Mouse (Mus musculus): ENCODE results near the gene Pde6b. TPM values are rescaled to one million over a fixed set of nuclear protein-coding genes. Genes with fewer than 3 reads are reported as not detected.

The Pde6b gene
- total and polyA plus RNA-seq, 3 experiments = not detected

- no peak for DNase-seq
Measured at GRCm38 (mm10) chr5:108389744-108390143, 1.6 kb downstream of the Pde6b start.

DNA sequence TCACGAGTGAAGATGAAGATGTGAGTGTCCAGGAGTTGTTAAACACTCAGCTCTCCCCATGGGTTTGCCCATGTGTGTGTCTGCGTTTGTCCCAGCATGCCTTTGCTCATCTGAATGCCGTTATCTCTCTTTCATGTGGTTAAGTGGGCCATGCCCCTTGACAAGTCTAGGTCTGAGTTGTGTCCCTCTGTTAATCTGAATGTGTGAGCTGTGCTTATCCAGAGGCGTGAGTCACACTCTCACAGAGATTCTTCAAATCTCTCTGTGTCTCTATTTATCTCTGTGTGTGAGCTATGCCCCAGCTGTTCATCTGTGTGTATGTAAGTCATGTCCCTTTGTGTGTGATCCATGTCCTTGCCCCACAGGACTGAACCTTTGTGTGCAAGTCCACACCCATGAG is 15.3 kb downstream of the Pde6b start:
- DNase-seq = no peak

DNA sequence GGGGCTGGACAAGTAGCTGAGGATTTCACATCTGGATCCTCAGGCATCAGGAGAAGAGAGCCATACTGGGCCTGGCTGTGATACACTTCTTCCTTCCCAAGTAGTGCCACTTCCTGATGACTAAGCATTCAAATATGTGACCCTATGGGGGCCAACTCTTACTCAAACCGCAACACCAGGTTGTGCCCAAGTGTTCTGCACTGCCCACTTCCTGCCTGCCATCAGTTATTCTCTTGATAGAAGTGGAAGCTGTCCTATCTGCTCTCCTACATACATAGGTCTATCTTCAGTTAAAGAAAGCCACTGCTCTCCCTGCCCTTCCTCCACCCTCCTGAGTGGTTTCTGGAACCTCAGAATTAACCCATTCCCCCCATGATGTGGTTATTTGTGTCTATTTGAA is 17.3 kb downstream of the Pde6b start:
- DNase-seq = no peak

DNA sequence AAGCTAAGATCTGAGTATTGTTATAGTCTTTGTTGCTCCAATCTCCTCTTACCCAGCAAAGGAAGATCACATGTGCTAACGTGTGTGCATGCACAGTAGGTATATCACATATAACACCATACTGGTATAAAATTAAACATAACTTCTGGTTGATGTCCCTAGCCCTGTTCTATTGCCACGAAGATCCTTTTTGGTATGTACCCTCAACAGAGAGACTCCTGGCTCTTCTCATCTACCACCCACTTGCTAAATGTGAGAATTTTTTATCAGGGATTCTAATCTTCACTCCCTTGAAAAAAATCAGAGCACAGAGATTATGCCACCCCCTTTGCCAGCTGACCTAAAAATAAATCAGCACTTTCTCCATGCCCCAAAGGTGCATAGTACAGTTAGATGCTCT is 18.8 kb downstream of the Pde6b start:
- no peak for DNase-seq

DNA sequence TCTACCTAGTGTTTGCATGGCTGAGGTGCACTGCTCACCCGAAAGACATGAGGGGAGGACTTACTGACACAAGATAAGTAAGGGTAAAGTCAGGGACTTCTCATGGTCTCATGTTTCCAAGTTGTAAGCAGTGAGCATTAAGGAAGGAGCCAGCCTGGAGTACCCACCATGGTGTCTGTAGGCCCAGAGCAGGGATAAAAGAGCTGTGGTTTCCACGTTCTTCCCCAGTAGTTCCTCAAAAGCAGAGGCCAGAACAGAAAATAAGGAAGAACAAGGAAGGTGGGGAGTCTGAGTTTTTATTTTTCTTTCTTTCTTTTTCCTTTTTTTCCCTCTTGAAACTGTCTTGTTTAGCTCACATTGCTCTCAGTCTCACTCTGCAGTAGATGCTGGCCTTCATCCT is 26.5 kb downstream of the Pde6b start:
- DNase-seq = no peak

DNA sequence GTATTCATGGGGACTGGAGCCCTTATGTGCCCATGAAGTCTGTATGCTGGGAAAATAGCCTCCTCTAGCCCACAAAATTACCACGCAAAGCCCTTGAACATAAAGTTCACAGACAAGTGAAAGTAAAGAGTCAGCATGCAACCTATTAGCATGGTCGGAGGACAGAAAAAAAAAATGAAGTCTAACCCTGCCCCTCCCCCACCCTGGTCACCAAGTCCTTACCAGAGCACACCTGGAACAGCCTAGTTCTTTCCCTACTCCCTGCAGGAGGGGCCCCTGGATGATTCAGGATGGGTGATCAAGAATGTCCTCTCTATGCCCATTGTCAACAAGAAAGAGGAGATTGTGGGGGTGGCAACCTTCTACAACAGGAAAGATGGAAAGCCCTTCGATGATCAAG is 34.5 kb downstream of the Pde6b start:
- no peak for DNase-seq

- DNase-seq = no peak
Measured at GRCm38 (mm10) chr5:108423427-108423826, 35.2 kb downstream of the Pde6b start.

DNA sequence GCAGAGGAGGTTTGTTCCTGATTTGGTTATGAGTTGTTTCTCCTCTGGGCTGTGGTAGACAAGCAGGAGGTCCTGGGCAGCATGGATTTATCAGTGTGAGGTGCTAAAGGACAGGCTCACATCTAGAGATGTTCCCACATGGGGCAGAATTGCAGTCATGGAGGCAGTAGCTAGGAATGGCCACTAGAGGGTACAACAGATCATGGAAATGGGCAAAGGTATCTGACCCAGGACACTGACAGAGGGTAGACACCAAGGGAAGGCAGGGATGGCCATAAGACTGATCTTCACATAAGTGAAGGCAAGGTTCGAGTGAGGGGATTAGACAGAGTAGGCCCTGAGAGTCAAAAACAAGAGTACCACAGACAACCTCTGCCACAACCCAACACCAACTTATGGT is 39.0 kb downstream of the Pde6b start:
- peak; percentile 54 for DNase-seq

GRCm38 (mm10) chr5:108431196-108431595 is 43.0 kb downstream of the Pde6b start:
- no peak for DNase-seq

DNA sequence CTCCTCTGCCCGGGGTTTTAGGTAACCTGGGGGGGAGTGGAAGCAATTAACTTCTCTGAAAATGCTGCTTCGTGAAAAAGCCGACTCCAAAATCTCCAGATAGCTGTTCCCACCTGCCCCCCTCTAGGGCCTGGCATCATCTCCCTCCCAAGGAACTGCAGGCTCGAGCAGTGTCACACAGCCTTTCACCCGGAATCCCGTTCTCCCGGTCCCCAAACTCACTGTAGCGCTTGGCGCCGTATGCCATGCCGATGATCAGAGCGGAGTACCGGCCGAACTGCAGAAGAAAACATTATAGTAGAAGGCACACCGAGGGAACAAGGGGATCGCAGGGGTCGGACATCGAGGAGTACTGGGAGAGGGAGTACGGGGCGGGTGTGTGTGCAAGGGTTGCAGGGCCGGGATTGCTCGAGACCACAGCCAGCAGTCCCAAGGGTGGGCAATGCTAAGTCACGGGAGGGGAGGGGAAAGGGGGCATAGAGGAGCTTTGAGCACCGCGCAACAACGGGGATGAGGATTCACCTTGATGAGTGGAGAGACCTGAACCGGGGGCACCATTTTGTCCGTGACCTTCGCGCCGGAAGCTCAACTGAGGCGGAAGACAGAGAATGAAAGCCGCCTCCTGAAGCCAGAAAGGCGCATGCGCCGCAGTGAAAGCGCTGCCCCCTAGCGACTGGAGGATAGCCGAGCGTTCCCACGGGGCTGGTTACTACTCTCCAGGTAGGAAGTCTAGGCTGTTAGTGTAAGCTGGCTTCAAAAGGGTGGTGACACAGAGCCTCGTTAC is 45.8 kb downstream of the Pde6b start, which contains the start of gene Atp5k:
TSS of gene Atp5k (minus strand) at position 645 of the 784 bp plus-strand sequence.
- peak; percentile 94 for DNase-seq

- no peak for DNase-seq
Measured at GRCm38 (mm10) chr5:108436101-108436500, 47.9 kb downstream of the Pde6b start.

DNA sequence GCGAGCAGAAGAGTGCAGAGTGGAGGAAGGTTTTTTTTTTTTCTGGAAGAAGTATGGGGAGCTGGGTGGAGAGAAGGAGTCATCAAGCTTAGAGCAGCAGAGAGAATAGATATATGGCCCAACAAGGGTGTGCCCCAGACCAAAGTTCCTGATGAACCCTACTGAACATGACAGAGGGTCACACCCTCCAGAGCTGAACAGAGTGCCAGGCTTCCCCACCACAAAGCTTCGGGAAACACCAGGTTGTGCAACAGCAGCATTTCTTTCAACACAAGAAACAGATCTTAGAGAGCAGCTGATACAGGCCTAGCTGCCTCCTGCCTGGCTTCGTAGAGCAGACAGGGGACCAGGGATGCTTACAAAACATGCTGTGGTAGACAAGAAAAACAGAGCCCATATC is 58.8 kb downstream of the Pde6b start:
- no peak for DNase-seq

DNA sequence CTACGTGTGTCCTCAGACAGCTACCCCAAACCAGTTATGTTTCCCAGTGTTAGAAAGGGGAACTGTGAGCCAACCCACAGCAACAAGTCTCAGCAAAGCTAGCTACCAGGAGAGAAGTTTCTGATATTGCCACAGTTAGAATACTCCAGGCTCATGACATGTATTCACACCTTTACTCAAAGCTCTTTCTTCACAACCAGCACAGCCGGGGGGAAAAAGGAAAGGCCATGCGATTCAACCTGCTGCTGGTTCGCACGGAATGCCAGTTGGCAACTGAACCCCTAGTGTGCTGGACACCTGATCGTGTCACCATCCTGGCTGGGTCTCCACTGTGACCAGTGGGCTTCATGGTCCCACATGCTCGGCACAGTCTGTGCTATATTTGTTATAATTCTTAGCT is 59.7 kb downstream of the Pde6b start:
- no peak for DNase-seq

- DNase-seq = peak; percentile 90
Measured at GRCm38 (mm10) chr5:108448785-108449668, 60.8 kb downstream of the Pde6b start, which contains the start of gene Mfsd7a. Gene Mfsd7a (minus strand): TSS chr5:108448891.

DNA sequence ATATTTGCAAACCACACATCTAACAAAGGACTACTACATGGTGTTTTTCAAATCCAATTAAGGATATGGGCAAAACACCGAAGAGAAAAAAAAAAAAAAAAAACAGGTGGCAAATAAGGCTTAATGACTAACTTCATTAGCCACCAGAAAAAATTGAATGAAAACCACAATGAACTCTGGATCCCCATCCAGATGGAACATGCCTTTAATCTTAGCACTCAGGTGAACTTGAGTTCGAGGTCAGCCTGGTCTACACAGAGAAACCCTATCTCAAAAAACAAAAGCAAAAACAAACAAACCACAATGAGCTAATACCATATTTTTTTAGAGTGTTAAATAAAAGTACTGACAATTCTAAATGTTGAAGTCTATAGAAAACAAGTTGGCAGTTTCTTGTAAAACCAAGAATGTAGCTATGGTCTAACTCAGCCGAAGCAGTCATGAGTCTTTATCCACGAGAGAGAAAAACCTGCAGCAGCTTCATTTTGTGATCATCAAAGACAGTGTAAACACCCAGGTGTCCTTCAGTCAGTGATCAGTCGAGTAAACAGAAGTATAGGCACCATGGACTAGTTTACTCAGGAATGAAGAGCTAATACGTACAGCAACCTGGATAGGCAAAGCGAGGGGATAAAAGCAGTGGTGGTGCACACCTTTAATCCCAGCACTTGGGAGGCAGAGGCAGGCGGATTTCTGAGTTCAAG is 62.8 kb downstream of the Pde6b start:
- no peak for DNase-seq

DNA sequence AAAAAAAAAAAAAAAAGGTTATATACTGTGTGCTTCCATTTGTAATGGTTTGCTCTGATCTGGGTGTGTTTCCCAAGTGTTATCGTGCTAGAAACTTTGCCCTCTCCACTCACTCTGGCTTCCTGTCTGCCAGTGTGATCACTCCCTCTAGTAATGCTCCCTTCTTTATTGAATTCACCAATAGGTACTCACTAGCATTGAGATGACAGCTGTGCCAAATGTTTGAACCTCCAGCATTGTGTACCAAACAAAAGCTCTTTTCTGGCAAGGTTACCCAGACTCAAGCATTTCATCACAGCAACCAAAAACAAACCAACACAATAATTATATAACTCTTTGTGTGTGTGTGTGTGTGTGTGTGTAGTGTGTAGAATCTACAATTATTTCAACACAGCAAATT is 63.4 kb downstream of the Pde6b start:
- DNase-seq = no peak

DNA sequence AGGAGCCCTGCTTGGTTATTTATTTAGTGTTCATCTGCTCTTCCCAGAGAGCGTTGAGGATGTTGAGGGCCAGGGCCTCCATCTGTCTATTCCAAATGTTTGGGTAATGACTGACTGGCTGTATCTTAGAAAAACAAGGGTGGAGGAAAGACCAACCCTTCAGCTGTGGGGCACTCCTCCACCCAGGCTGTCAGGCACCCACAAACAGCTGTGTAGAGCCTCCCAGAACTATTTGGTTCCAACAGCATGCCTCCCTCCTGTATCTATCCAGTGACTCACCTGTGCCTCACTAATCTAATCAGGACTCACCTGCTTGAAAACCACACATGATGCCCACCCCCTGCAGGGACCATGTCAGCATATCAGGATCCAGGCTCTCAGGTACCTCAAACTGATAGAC is 64.2 kb downstream of the Pde6b start:
- DNase-seq = no peak

GRCm38 (mm10) chr5:108454094-108454493 is 65.9 kb downstream of the Pde6b start:
- no peak for DNase-seq

- no peak for DNase-seq
Measured at GRCm38 (mm10) chr5:108458706-108459105, 70.5 kb downstream of the Pde6b start.

- no peak for DNase-seq
Measured at GRCm38 (mm10) chr5:108460461-108460860, 72.3 kb downstream of the Pde6b start.

DNA sequence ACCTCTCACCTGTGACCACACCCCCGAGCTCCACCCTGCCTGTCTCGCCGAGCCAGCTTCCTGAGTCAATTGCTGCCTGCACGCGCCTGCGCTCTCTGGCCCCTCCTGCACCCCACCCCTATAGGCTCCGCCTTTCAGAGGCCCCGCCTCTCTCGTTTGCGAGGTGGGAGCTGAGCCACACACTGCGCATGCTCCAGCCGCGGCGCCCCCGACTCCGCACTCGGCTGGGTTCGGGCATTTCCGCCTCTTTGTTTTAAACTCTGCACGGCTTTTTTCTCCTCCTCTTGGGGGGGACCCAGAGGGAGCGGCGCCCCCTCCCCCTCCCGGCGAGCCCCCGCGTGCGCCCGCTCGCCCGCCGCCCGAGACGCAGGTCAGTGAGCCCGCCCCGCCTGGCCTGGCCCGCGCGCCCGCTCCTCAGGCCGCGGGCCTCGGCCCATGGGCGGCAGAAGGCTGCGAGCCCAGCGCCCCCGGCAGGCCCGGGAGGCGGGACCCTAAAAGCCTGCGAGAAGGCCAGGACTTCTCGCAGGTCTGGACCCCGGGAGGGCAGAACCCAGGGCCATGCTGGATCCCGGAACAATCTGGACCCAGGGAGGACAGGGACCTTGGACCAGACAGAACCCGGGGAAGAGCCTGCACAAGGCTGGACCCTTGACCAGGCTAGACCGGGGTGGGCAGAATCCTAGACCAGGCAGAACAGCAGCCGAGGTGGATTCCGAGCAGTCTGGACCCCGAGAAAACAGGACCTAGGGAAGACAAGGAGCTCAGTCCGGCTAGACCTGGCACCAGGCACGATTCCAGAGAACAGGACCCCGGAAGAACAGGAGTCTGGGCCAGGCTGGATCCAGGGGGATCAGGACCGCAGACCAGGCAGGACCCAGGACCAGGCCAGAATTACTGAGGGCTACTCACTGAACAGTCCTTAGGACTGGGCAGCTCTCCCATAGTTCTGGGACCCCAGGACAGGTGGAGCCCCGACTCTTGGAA is 73.2 kb downstream of the Pde6b start, which contains the start of gene Pcgf3:
TSS of gene Pcgf3 (plus strand) at position 151 of the 984 bp plus-strand sequence.
- peak; percentile 98 for DNase-seq

Measured in adrenal gland, adult 2 months (tissue).